Mouse (Mus musculus) midbrain, postnatal 0 days (tissue): ENCODE measurements at regions not wholly inside any gene's neighbourhood (a gene's known extent, or its start where the extent isn't known, plus 50 kb on each side); places are given as distances from the start of the nearest gene placed in this dataset.
"Not testable (repeated sequence)": the region's sequence is repeated elsewhere in the genome, so short reads cannot be mapped to it uniquely, and the experiment has no call there.

ENCODE experiments used
- ATAC-seq: fragments of 200-750 bp; cut with Nextera tagmentation; 2 replicates; pipeline ENCODE4 v1.8.0; 2017; ENCODE audit warnings: moderate number of reproducible peaks, mild to moderate bottlenecking, moderate TSS enrichment, moderate library complexity; ENCODE audit not compliant: low FRiP score
- DNase-seq: peaks from one replicate; pipeline ENCODE4 v3.0.0-alpha.2; 2015; ENCODE audit warnings: low spot score
- H3K27ac ChIP-seq: fragments of 300-500 bp; sonication (generic); 2 replicates; pipeline ENCODE4 v1.5.1; 2014; ENCODE audit warnings: low read depth, mild to moderate bottlenecking, low read length, mixed read lengths
- H3K27me3 ChIP-seq: fragments of 300-500 bp; sonication (generic); 2 replicates; pipeline ENCODE4 v1.6.1; 2014; ENCODE audit warnings: low read length, control low read depth, mixed read lengths; ENCODE audit not compliant: insufficient read depth
- H3K36me3 ChIP-seq: fragments of 300-500 bp; sonication (generic); 2 replicates; pipeline ENCODE4 v1.6.1; 2014; ENCODE audit warnings: low read length, control low read depth, mixed read lengths; ENCODE audit not compliant: insufficient read depth
- H3K4me1 ChIP-seq: fragments of 300-500 bp; sonication (generic); 2 replicates; pipeline ENCODE4 v1.6.1; 2014; ENCODE audit warnings: mild to moderate bottlenecking, control low read depth, antibody characterized with exemption, low read length, mixed read lengths; ENCODE audit not compliant: insufficient read depth
- H3K4me2 ChIP-seq: fragments of 300-500 bp; sonication (generic); 2 replicates; pipeline ENCODE4 v1.6.1; 2014; ENCODE audit warnings: low read depth, mild to moderate bottlenecking, low read length, mixed read lengths; ENCODE audit not compliant: poor library complexity, severe bottlenecking
- H3K4me3 ChIP-seq: fragments of 300-500 bp; sonication (generic); 2 replicates; pipeline ENCODE4 v1.5.1; 2014; ENCODE audit warnings: low read depth, mild to moderate bottlenecking, low read length, moderate library complexity
- H3K9ac ChIP-seq: fragments of 300-500 bp; sonication (generic); replicated peaks from 2 replicates; pipeline ENCODE4 v1.6.1; 2014; ENCODE audit warnings: mild to moderate bottlenecking, low read length, moderate library complexity, mixed read lengths; ENCODE audit not compliant: poor library complexity, severe bottlenecking
- H3K9me3 ChIP-seq: fragments of 300-500 bp; sonication (generic); 2 replicates; pipeline ENCODE4 v1.6.1; 2016; ENCODE audit warnings: low read length, control low read depth
- CTCF ChIP-seq: IDR thresholded peaks from 2 replicates; pipeline ENCODE4 v1.5.1; 2016; ENCODE audit warnings: antibody characterized with exemption, mild to moderate bottlenecking
- WGBS: fragments of 180-500 bp; shearing (Covaris S2); extraction: QIAGEN DNeasy Blood & Tissue Kit; methylation state at CpG from one replicate; pipeline ENCODE4 v1.1.7; 2014; 5-methylcytosine and 5-hydroxymethylcytosine counted together

DNA sequence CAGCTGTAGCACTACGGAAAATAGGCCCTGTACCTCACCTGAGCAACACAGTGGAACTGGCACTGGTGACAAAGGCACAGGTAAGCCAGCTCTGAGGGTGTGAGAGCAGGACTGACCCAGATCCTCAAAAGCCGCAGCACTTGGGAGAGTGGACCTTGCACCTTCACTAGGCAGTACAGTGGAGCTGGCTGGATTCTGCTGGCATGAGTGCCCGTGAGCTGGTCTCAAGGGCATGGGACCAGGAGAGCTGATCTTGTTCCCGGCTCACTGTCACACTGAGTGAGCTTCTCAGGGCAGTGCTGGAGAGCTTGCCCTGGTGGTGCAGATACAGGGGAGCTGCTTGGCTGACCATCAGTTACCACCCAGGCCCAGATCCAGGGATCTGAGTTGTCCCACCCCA lies 335.4 kb upstream of the Rgma start:
- Histone ChIP-seq H3K27me3 (no peaks in the 10 kb centered on the region), H3K9me3 (no peaks in the 10 kb centered on the region), H3K9ac (no peak overlapping the region), H3K4me1 (no peaks in the 10 kb centered on the region), H3K4me2 (no peak overlapping the region), H3K27ac (no peak overlapping the region), H3K36me3 (no peaks in the 10 kb centered on the region), H3K4me3 (no peak overlapping the region)
- no peak for TF ChIP-seq CTCF
- DNase-seq = no peak
- 90% methylated on average over 4 of the region's 4 CpGs for WGBS
- no peak for ATAC-seq

DNA sequence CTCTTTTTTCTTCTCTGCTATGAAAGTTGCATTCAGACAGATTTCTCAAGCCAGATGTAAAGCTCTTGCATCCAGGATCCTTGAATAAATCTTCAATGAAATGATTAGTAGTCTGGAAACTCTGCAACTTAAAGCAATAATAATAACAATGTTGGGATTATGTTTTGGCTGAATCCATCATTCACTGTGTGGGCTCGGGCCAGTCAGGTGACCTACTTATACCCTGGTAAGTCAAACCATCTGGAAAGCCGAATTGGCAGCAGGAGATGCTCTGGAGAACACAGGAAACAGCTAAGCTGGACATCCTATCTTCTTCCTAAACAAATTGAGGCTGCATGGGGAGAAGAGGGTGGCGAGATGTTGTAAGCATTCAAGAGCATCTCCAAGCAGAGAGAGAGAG lies 331.0 kb upstream of the Rgma start:
- DNase-seq (no peak), ATAC-seq (no peak)
- no peak for TF ChIP-seq CTCF
- Histone ChIP-seq H3K9me3 (0 out of 2 replicates have a peak, but pooled peaks cover 5% of the 10 kb centered on the region), H3K9ac (no peak overlapping the region), H3K27ac (no peak overlapping the region), H3K36me3 (no peaks in the 10 kb centered on the region), H3K27me3 (no peaks in the 10 kb centered on the region), H3K4me3 (no peak overlapping the region), H3K4me1 (no peaks in the 10 kb centered on the region), H3K4me2 (no peak overlapping the region)
- WGBS = 77% methylated on average over 3 of the region's 3 CpGs

DNA sequence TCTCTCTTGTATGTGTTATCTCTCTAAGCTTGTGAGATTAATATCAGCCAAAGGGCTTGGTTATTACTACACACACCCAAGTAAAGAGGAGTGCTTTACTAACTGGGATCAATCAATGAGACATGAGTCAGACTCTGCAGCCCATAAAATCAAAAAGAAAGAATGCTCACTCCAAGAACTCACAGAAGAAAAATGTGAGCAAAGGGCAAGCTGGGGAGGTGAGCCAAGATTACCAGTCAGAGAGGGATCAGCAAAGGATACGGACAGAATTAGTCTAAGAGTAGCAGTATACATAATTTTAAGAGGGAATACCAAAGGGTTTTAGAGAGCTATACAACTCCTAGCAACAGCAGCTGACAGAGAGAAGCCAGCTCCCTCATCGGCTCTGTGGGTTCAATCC lies 319.4 kb upstream of the Rgma start:
- Histone ChIP-seq H3K9me3 (no peaks in the 10 kb centered on the region), H3K27ac (no peak overlapping the region), H3K4me2 (no peak overlapping the region), H3K4me1 (no peaks in the 10 kb centered on the region), H3K27me3 (no peaks in the 10 kb centered on the region), H3K4me3 (no peak overlapping the region), H3K36me3 (no peaks in the 10 kb centered on the region), H3K9ac (no peak overlapping the region)
- TF ChIP-seq CTCF = no peak
- DNase-seq (no peak), ATAC-seq (no peak)
- WGBS = 72% methylated on average over 2 of the region's 2 CpGs

DNA sequence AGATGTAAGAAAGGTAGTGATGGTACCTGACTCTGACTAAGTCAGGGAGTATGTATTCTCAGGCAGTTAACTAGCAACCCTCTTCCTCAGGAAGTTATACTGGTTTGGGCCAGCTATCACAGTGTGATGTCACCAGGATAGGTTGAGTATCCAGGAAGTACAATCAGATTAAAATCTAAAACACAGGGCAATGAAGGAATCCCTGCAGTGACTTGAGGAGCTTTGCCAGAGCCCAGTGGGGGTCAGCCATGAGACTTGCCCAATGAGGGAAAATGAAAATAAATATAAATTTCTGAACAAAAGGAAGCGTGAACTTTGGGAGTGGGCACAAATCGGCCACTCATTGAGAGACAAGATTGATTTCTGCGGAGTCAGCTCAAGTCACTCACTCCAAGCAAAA lies 311.8 kb upstream of the Rgma start:
- no peaks in the 10 kb centered on the region for H3K36me3 ChIP-seq
- H3K27me3 ChIP-seq = no peaks in the 10 kb centered on the region
- H3K9me3 ChIP-seq = no peaks in the 10 kb centered on the region
- H3K4me3 ChIP-seq = no peak overlapping the region
- no peak for DNase-seq
- H3K4me2 ChIP-seq = no peak overlapping the region
- H3K9ac ChIP-seq = no peak overlapping the region
- no peak for TF ChIP-seq CTCF
- WGBS = 89% methylated on average over 3 of the region's 3 CpGs
- no peak overlapping the region for H3K27ac ChIP-seq
- no peaks in the 10 kb centered on the region for H3K4me1 ChIP-seq
- no peak for ATAC-seq

DNA sequence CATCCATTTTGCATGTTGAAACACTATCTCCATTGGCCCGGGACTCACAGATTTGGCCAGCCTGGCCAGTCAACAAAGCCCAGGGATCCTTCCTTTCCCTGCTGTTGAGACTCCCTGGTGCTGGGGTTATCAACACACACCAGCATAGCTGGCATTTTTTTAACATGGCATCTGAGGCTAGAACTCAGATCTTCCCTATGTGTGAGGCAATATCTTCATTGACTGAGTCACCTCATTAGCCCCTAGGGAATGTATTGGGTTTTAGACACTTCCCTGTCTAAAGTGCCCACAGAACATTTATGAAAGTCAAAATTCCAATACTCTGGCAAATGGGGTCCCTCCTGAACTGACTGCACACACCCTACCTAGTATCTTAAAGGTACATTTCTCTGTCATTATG lies 306.8 kb upstream of the Rgma start:
- H3K9me3 ChIP-seq = no peaks in the 10 kb centered on the region
- no peak for DNase-seq
- no peak overlapping the region for H3K9ac ChIP-seq
- H3K27ac ChIP-seq = no peak overlapping the region
- H3K4me1 ChIP-seq = no peaks in the 10 kb centered on the region
- 100% methylated on average over 1 of the region's 1 CpGs for WGBS
- no peak overlapping the region for H3K4me3 ChIP-seq
- no peak overlapping the region for H3K4me2 ChIP-seq
- H3K27me3 ChIP-seq = no peaks in the 10 kb centered on the region
- no peaks in the 10 kb centered on the region for H3K36me3 ChIP-seq
- no peak for TF ChIP-seq CTCF
- ATAC-seq = no peak

DNA sequence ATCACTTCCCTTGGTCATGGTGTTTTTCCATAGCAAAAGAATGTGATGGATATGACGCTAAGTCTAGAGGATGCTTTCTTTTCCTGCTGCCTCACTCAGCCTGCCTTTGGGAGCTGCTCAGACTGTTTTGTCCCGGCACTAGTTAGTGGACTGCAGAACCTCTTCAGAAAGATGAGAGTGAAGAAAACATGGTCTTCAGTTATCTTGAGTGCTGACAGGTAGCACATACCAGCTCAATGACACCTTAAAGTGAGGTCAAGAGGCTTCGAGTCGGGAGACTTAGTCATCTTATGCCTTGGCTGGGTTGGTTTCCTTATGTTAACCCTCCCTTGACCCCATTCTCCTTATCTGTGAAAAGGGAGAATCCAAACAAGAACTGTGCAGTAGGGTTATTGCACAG lies 306.0 kb upstream of the Rgma start:
- ATAC-seq (no peak), DNase-seq (no peak)
- Histone ChIP-seq H3K4me2 (no peak overlapping the region), H3K9me3 (no peaks in the 10 kb centered on the region), H3K27ac (no peak overlapping the region), H3K27me3 (no peaks in the 10 kb centered on the region), H3K4me3 (no peak overlapping the region), H3K36me3 (no peaks in the 10 kb centered on the region), H3K4me1 (no peaks in the 10 kb centered on the region), H3K9ac (no peak overlapping the region)
- TF ChIP-seq CTCF = no peak
- WGBS = 90% methylated on average over 4 of the region's 4 CpGs

DNA sequence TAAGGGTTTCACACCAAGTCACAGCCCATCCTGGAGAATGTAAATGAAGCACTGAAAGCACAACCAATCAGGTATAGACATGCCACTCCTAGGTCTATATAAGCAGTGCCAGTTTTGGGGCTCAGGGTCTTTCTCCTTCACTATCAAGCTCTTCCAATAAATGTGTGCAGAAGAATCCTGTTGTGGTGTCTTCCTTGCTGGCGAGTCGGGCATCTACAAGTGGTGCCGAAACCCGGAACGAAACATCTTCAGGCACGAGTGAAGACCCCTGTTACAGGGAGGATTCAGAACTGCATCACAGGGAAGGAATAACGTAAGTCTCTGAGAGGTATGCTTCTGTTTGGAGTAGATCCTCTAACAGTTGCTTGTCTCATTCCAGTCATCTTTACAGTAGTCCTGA lies 299.9 kb upstream of the Rgma start:
- H3K4me2 ChIP-seq, ATAC-seq, H3K9ac ChIP-seq, H3K4me1 ChIP-seq, H3K27ac ChIP-seq, H3K27me3 ChIP-seq, H3K9me3 ChIP-seq, H3K36me3 ChIP-seq, H3K4me3 ChIP-seq, DNase-seq: not testable (repeated sequence)
- 98% methylated on average over 7 of the region's 7 CpGs for WGBS
